Mouse (Mus musculus) heart, postnatal 25 days (tissue): ENCODE data around the gene Swi5. TPM values are rescaled to one million over a fixed set of nuclear protein-coding genes. Genes with fewer than 3 reads are reported as not detected.

Experiments used
- DNase-seq: peaks from one replicate; pipeline ENCODE4 v3.0.0; 2022; ENCODE audit warnings: low spot score
- intact Hi-C: fragments of 180-260 bp; cut with DNase I; formaldehyde crosslinking; loops from one replicate; pipeline ENCODE4 v1.15.1; 2025
- total RNA-seq, 2 experiments: library from RNA; stranded (reverse); gene quantifications; 2 replicates each; pipeline ENCODE4 v1.2.3; 2021

Swi5 gene
- total RNA-seq = 100 to 1,000 TPM; 177 to 188 TPM

DNA sequence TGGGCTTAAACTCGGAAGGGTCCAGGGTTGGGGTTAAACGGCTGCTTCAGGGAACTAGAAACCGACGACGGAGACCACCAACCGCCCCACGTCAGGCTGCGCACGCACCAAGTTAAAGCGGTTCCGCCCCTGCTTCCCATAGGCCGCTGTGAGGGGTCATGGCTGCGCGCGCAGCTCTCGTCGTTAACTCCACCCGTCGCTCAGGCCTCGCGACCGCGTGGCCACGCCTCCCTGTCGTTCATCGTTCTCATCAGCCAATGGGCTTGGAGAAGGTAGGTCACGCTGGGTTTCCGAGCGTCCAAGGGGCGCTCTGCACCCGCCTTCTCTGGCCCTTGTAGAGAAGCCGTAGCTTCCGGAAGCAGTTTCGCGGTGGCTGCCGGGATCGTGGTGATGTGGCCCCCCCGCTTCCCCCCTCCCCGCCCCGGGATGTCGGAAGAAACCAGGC is at the start of gene Swi5:
Gene Swi5 (minus strand): TSS at position 153 of the 445 bp plus-strand sequence.
- peak; percentile 94 for DNase-seq
- intact Hi-C loops = no loop called here

DNA sequence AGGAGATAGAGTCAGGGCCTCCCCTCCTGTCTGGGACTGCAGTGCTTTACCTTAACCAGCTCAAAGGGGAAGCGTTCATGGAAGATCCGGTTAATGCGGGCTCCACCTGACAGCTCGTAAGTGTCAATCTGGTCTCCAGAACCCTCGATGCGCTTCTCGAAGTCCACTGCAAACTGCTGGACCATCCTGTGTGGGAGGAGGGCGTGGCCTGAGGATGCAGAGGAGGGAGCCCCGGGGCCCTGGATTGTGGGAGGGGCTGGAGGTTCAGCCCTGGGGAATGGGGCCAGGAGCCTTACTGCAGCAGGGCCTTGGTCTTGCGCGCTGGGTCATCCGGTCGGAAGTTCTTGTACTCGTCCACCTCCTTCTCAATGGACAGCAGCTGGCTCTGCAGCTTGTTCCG is 48.0 kb upstream of the Swi5 start:
- DNase-seq = no peak
- intact Hi-C loops = no loop called here

DNA sequence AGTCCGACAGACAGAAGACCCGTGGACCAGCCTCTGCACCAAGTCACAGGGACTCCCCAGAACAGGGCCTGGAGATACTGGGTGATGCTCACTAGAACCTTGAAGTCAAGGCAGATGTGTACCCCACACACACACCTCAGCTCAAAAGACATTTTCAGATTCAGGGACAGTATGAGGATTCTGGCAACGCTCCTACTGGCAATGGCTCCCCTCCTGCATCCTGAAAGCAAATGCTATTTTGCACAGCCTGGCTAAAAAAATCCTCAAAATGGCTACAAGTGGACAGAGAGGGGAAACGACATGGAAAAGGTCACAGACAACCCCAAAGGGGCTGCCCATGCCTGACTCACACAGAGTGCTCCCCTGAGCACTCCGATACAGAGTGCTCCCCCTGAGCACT is 44.3 kb upstream of the Swi5 start:
- no peak for DNase-seq
- intact Hi-C loops = no loop called here

GRCm38 (mm10) chr2:32329531-32329930 is 41.7 kb upstream of the Swi5 start:
- intact Hi-C loops = no loop called here
- no peak for DNase-seq

- intact Hi-C loops = no loop called here
- no peak for DNase-seq
These were observed 41.1 kb upstream of the Swi5 start for GRCm38 (mm10) chr2:32328911-32329460.

GRCm38 (mm10) chr2:32327200-32327599 is 39.3 kb upstream of the Swi5 start:
- DNase-seq = no peak

DNA sequence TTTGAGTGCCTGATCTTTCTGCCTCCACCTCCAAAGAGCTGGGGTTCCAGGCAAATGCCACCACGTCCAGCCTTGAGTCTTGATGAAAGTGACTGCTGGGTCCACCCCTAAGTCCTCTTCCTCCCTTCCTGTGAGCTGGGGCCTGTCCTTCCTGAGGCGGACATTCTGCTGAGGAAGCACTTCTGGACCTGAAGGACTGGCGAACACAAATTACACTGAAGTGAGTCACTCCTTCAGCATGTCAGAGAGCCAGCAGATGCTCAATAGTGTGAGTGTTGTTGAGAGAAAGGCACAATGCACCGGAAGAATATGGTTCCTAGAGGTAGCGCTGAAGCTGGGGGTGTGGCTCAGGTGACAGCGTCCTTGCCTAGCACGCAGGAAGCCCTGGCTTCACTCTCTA is 37.5 kb upstream of the Swi5 start:
- intact Hi-C loops = no loop called here
- no peak for DNase-seq

More at GRCm38 (mm10) chr2:32327200-32327599, 39.3 kb upstream of the Swi5 start:
- intact Hi-C loops = no loop called here

- intact Hi-C loops = no loop called here
- no peak for DNase-seq
These were observed 36.4 kb upstream of the Swi5 start for GRCm38 (mm10) chr2:32324322-32324721.

- intact Hi-C loops = no loop called here
- no peak for DNase-seq
These were observed 35.2 kb upstream of the Swi5 start for GRCm38 (mm10) chr2:32322754-32323741.

DNA sequence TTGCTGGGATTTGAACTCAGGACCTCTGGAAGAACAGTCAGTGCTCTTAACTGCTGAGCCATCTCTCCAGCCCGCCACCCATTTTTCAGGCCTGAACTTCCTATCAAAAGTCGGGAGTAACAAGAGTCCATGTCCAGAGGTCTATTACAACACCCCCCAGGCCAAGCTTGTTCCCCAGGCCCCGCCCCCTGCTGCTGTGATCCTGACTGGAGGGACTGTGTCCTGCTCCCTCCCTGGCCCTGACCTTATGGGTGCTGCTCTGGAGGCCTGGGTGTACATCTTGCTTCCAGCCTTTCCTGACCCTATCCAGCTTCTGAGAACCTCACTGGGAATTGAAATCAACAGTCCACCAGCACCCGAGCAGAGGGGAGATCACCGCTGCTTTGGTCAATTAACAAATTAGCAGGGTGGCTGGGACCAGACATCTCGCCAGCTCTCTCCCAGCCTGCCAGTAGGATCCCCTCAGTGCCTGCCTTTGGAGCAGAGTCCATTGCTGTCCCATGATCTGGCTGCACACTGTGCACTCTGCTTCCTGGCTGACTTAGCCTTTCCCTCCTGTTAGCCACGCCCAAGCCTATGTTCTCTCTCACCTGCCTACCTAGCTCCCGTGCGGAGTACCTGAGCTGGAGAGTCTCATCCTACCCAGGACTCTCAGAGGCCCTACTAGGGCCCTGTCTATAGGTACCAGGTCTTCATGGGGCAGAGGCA is 33.9 kb upstream of the Swi5 start:
- DNase-seq = no peak
- intact Hi-C loops = no loop called here

GRCm38 (mm10) chr2:32320721-32321120 is 32.8 kb upstream of the Swi5 start:
- intact Hi-C loops = no loop called here
- DNase-seq = no peak

- peak; percentile 52 for DNase-seq
- intact Hi-C loops = no loop called here
These were observed 32.0 kb upstream of the Swi5 start for GRCm38 (mm10) chr2:32319586-32320580.

- intact Hi-C loops = no loop called here
- DNase-seq = no peak
These were observed 31.1 kb upstream of the Swi5 start for GRCm38 (mm10) chr2:32318709-32319585.

GRCm38 (mm10) chr2:32317791-32318417 is 30.0 kb upstream of the Swi5 start:
- intact Hi-C loops = no loop called here
- peak; percentile 75 for DNase-seq

DNA sequence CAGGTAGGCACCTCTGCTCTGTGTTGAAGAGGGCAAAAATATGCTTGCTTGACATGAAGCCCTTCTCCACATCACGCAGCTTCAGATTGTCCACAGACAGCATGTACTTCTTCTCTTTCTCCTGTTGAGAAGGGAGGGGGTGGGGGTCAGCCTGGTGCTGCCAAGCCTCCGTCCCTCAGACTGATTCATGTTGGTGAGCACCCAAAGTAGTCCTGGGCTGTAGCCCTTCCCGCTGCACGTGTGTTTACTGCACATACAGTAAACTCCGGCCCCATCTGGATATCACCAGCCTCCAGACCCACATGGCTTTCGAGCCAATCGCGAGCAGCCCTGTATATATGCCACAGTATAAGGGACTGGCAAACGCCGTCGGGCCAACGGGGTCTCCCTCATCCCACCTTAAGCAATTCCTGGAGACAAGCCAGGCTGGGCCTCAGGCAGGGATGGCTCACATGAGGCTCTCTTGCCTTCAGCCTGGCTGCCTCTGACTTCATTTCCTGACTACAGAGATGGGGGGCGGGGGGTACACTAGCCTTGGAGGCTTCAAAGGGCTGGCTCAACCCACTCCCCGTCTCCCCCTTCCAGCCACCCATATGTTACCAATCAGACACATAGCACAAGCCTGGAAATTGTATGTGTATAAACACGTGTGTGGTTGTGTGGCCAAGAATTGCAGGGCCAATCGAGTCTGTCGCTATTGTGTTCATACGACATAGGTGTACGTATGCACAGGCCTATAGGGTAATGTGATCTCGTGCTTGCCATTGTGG is 29.2 kb upstream of the Swi5 start:
- intact Hi-C loops = no loop called here
- no peak for DNase-seq

- intact Hi-C loops = no loop called here
- DNase-seq = peak; percentile 55
These were observed 27.9 kb upstream of the Swi5 start for GRCm38 (mm10) chr2:32315751-32316150.

- DNase-seq = no peak
- intact Hi-C loops = no loop called here
These were observed 27.0 kb upstream of the Swi5 start for GRCm38 (mm10) chr2:32314831-32315230.
